Mouse (Mus musculus) cerebellum, adult 2 months (tissue): Measurements from ENCODE around the gene Adgre4.

ENCODE experiments used
- CTCF ChIP-seq: fragments of 200-500 bp; IDR thresholded peaks from 2 replicates; pipeline ENCODE4 v1.5.1; 2011; ENCODE audit warnings: low read depth, mild to moderate bottlenecking, control low read depth, low read length, moderate library complexity, borderline replicate concordance; ENCODE audit not compliant: insufficient read depth
- POLR2A ChIP-seq: fragments of 200-500 bp; IDR thresholded peaks from 2 replicates; pipeline ENCODE4 v1.6.1; 2011; ENCODE audit warnings: low read length, control low read depth, borderline replicate concordance; ENCODE audit not compliant: insufficient read depth

GRCm38 (mm10) chr17:55877184-55877583 is 127.4 kb downstream of the Adgre4 start:
- TF ChIP-seq CTCF, result no peak
- no peak for TF ChIP-seq POLR2A
